Mouse (Mus musculus) hindbrain, embryonic 15.5 days (tissue): ENCODE results near the gene Atp13a1. TPM values are rescaled to one million over a fixed set of nuclear protein-coding genes. Genes with fewer than 3 reads are reported as not detected.

Experiments used
- ATAC-seq: fragments of 200-750 bp; cut with Nextera tagmentation; 2 replicates; pipeline ENCODE4 v1.8.0; 2017; ENCODE audit warnings: low read depth, moderate number of reproducible peaks, moderate TSS enrichment; ENCODE audit not compliant: low FRiP score
- H3K27ac ChIP-seq: fragments of 300-500 bp; sonication (generic); replicated peaks from 2 replicates; pipeline ENCODE4 v1.5.1; 2015; ENCODE audit warnings: mild to moderate bottlenecking, inconsistent platforms
- H3K27me3 ChIP-seq: fragments of 300-500 bp; sonication (generic); 2 replicates; pipeline ENCODE4 v1.6.1; 2015; ENCODE audit warnings: control low read depth, inconsistent platforms
- H3K36me3 ChIP-seq: fragments of 300-500 bp; sonication (generic); 2 replicates; pipeline ENCODE4 v1.6.1; 2015; ENCODE audit warnings: control low read depth, inconsistent platforms
- H3K4me1 ChIP-seq: fragments of 300-500 bp; sonication (generic); replicated peaks from 2 replicates; pipeline ENCODE4 v1.6.1; 2015; ENCODE audit warnings: control low read depth, inconsistent platforms
- H3K4me2 ChIP-seq: fragments of 300-500 bp; sonication (generic); 2 replicates; pipeline ENCODE4 v1.6.1; 2015; ENCODE audit warnings: moderate library complexity, mild to moderate bottlenecking, inconsistent platforms
- H3K4me3 ChIP-seq: fragments of 300-500 bp; sonication (generic); 2 replicates; pipeline ENCODE4 v1.5.1; 2015; ENCODE audit warnings: mild to moderate bottlenecking, inconsistent platforms
- H3K9ac ChIP-seq: fragments of 300-500 bp; sonication (generic); 2 replicates; pipeline ENCODE4 v1.6.1; 2015; ENCODE audit warnings: inconsistent platforms
- H3K9me3 ChIP-seq: fragments of 300-500 bp; sonication (generic); 2 replicates; pipeline ENCODE4 v1.6.1; 2016; ENCODE audit warnings: control low read depth, inconsistent platforms
- WGBS: fragments of 180-500 bp; shearing (Covaris S2); methylation state at CpG from one replicate; pipeline ENCODE4 v1.1.7; 2015; 5-methylcytosine and 5-hydroxymethylcytosine counted together
- polyA plus RNA-seq: library from polyadenylated mRNA; unstranded; fragments of >200 nt; fragmentation: Nextera tagmentation; extraction: Ambion mirVana; gene quantifications from 2 replicates; pipeline ENCODE4 v1.2.1, GENCODE M21; 2015

The Atp13a1 gene
- polyA plus RNA-seq, 1 experiment from 2014 or later: 54.6 TPM

DNA sequence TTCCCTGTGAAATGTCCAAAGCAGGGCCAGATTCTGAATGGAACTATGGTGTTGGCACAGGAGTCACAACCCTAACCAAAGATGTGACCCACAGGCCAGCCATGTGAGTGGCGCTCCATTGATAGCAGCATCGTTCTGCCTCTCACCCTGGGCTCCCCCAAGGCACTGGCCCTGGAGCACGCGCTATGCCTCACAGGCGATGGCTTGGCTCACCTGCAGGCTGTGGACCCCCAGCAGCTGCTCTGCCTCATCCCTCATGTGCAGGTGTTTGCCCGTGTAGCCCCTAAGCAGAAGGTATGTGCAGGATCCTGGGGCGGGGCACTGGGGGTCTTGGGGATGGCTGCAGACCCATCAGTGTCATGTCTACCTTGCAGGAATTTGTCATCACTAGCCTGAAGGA lies 12.4 kb downstream of the Atp13a1 start:
- Histone ChIP-seq H3K9ac (no peak overlapping the region), H3K27ac (no peak overlapping the region), H3K36me3 (peaks cover 93% of the 10 kb centered on the region), H3K4me3 (no peak overlapping the region), H3K27me3 (no peaks in the 10 kb centered on the region), H3K4me2 (no peak overlapping the region), H3K9me3 (no peaks in the 10 kb centered on the region), H3K4me1 (peaks cover 3% of the 10 kb centered on the region)
- no peak for ATAC-seq
- 97% methylated on average over 7 of the region's 7 CpGs for WGBS

- peaks cover 81% of the 10 kb centered on the region for H3K36me3 ChIP-seq
- 90% methylated on average over 6 of the region's 6 CpGs for WGBS
These were observed 13.6 kb downstream of the Atp13a1 start for GRCm38 (mm10) chr8:69804537-69804936.

DNA sequence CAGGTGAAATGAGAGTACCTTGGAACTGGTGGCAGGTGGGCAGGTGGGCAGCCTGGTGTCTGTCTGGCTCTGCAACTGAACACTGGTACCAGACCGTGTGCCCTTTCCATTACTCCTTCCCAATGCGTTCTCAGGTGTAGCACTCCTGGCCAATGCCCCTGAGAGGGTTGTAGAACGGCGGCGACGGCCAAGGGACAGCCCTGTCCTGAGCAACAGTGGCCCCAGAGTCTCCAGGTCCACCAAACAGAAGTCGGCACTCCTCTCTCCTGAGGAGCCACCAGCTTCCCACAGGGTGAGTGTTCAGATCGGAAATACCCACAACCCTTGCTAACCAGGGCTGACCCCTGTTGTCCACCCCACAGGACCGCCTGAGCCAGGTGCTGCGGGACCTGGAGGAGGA lies 14.1 kb downstream of the Atp13a1 start:
- no peak overlapping the region for H3K9ac ChIP-seq
- peaks cover 14% of the 10 kb centered on the region for H3K4me1 ChIP-seq
- H3K4me3 ChIP-seq: no peak overlapping the region
- H3K27me3 ChIP-seq: no peaks in the 10 kb centered on the region
- no peaks in the 10 kb centered on the region for H3K9me3 ChIP-seq
- no peak overlapping the region for H3K4me2 ChIP-seq
- no peak overlapping the region for H3K27ac ChIP-seq
- H3K36me3 ChIP-seq: peaks cover 76% of the 10 kb centered on the region
- ATAC-seq: no peak
- WGBS: 93% methylated on average over 10 of the region's 10 CpGs

More at GRCm38 (mm10) chr8:69804537-69804936, 13.6 kb downstream of the Atp13a1 start:
- peaks cover 8% of the 10 kb centered on the region for H3K4me1 ChIP-seq
- H3K4me2 ChIP-seq: no peak overlapping the region
- no peak overlapping the region for H3K9ac ChIP-seq
- H3K27ac ChIP-seq: no peak overlapping the region
- no peaks in the 10 kb centered on the region for H3K9me3 ChIP-seq
- no peak overlapping the region for H3K4me3 ChIP-seq
- no peaks in the 10 kb centered on the region for H3K27me3 ChIP-seq
- ATAC-seq: no peak

DNA sequence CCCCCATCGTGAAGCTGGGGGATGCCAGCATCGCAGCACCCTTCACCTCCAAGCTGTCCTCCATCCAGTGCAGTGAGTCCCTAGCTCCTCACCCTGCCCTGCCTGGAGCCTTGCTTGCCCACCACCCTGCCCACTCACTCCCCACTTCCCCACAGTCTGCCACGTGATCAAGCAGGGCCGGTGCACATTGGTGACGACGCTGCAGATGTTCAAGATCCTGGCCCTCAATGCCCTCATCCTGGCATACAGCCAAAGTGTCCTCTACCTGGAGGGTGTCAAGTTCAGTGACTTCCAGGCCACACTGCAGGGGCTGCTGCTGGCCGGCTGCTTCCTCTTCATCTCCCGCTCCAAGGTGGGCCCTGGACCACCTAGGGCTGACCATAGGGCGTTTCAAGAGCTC lies 14.5 kb downstream of the Atp13a1 start:
- Histone ChIP-seq H3K9me3 (no peaks in the 10 kb centered on the region), H3K4me1 (peaks cover 16% of the 10 kb centered on the region), H3K4me3 (no peak overlapping the region), H3K27ac (no peak overlapping the region), H3K4me2 (no peak overlapping the region), H3K36me3 (peaks cover 72% of the 10 kb centered on the region), H3K27me3 (no peaks in the 10 kb centered on the region), H3K9ac (no peak overlapping the region)
- no peak for ATAC-seq
- WGBS: 95% methylated on average over 9 of the region's 9 CpGs

DNA sequence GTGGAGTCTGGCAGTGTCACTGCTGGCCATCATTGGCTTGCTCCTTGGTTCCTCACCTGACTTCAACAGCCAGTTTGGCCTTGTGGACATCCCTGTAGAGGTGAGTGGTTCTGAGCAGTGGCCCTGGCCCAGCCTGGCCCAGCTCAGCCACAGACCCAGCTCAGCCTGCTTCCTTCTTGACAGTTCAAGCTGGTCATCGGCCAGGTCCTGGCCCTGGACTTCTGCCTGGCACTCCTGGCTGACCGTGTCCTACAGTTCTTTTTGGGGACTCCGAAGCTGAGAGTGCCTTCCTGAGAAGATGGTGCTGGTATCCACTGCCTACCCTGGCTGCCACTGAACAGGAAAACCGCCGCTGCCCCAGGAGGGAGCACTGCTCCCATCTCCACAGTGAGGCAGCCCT lies 16.3 kb downstream of the Atp13a1 start:
- no peak for ATAC-seq
- Histone ChIP-seq H3K4me2 (no peak overlapping the region), H3K27me3 (no peaks in the 10 kb centered on the region), H3K4me3 (no peak overlapping the region), H3K27ac (no peak overlapping the region), H3K4me1 (peaks cover 16% of the 10 kb centered on the region), H3K36me3 (peaks cover 71% of the 10 kb centered on the region), H3K9me3 (no peaks in the 10 kb centered on the region), H3K9ac (no peak overlapping the region)
- WGBS: 98% methylated on average over 5 of the region's 5 CpGs

- Histone ChIP-seq H3K27ac (peak within 1 kb of the TSS; percentile 70), H3K9ac (peak within 1 kb of the TSS; percentile 74), H3K36me3 (peaks cover 64% of the 10 kb centered on the region), H3K4me1 (peaks cover 16% of the 10 kb centered on the region), H3K27me3 (no peaks in the 10 kb centered on the region), H3K9me3 (no peaks in the 10 kb centered on the region), H3K4me3 (peak within 1 kb of the TSS; percentile 55), H3K4me2 (peak within 1 kb of the TSS; percentile 74)
- peak; percentile 77 for ATAC-seq
- 7% methylated on average over 26 of the region's 28 CpGs for WGBS
These were observed 17.3 kb downstream of the Atp13a1 start, which contains the start of gene Gmip for GRCm38 (mm10) chr8:69808094-69808863. TSS of gene Gmip (plus strand) at chr8:69808679.

- H3K36me3 ChIP-seq: peaks cover 63% of the 10 kb centered on the region
- H3K4me1 ChIP-seq: peaks cover 16% of the 10 kb centered on the region
- H3K4me2 ChIP-seq: peak overlapping the region; percentile 74
- 2% methylated on average over 23 of the region's 23 CpGs for WGBS
- peak; percentile 71 for ATAC-seq
- no peaks in the 10 kb centered on the region for H3K27me3 ChIP-seq
- H3K9me3 ChIP-seq: no peaks in the 10 kb centered on the region
- peak overlapping the region; percentile 74 for H3K9ac ChIP-seq
- peak overlapping the region; percentile 55 for H3K4me3 ChIP-seq
- H3K27ac ChIP-seq: peak overlapping the region; percentile 70
These were observed 18.0 kb downstream of the Atp13a1 start for GRCm38 (mm10) chr8:69808864-69809403.

GRCm38 (mm10) chr8:69809820-69810219 lies 18.9 kb downstream of the Atp13a1 start:
- H3K9ac ChIP-seq: no peak overlapping the region; the same call in 1 of the 2 replicates
- 59% methylated on average over 3 of the region's 3 CpGs for whole genome bisulfite sequencing
- H3K4me1 ChIP-seq: peaks cover 16% of the 10 kb centered on the region
- H3K36me3 ChIP-seq: peaks cover 65% of the 10 kb centered on the region
- 0 out of 2 replicates have a peak overlapping the region, but pooled peaks have one; percentile 30 for H3K27ac ChIP-seq
- H3K4me3 ChIP-seq: peak overlapping the region; percentile 55
- H3K9me3 ChIP-seq: no peaks in the 10 kb centered on the region
- H3K4me2 ChIP-seq: peak overlapping the region; percentile 74
- no peaks in the 10 kb centered on the region for H3K27me3 ChIP-seq
- no peak for ATAC-seq

- H3K4me2 ChIP-seq: no peak overlapping the region
- H3K4me1 ChIP-seq: peaks cover 4% of the 10 kb centered on the region
- H3K9ac ChIP-seq: no peak overlapping the region
- no peaks in the 10 kb centered on the region for H3K27me3 ChIP-seq
- H3K4me3 ChIP-seq: no peak overlapping the region
- no peak overlapping the region for H3K27ac ChIP-seq
- WGBS: 90% methylated on average over 2 of the region's 2 CpGs
- ATAC-seq: no peak
- H3K9me3 ChIP-seq: no peaks in the 10 kb centered on the region
- peaks cover 66% of the 10 kb centered on the region for H3K36me3 ChIP-seq
These were observed 23.9 kb downstream of the Atp13a1 start for GRCm38 (mm10) chr8:69814881-69815280.

DNA sequence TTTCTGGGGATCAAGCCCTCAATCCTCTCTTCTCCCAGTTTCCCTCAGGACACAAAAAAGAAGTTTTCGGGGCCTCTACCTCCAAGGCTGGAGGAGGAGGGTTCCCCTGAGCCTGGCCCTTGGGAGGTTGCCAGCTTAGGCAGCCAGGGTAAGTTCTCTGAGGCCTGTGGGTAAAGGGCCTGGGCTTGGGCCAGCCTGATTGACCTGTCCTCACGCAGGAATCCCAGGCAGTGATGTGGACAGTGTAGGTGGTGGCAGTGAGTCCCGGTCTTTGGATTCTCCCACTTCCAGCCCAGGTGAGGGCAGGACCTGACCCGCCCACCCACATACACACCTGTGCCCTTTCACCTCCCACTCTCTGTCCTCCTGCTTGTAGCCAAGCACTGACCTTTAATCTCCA lies 24.4 kb downstream of the Atp13a1 start:
- Histone ChIP-seq H3K9me3 (no peaks in the 10 kb centered on the region), H3K9ac (no peak overlapping the region), H3K36me3 (peaks cover 66% of the 10 kb centered on the region), H3K27ac (no peak overlapping the region), H3K4me2 (no peak overlapping the region), H3K4me3 (no peak overlapping the region), H3K4me1 (no peaks in the 10 kb centered on the region), H3K27me3 (no peaks in the 10 kb centered on the region)
- 95% methylated on average over 4 of the region's 4 CpGs for WGBS
- ATAC-seq: no peak

GRCm38 (mm10) chr8:69820466-69820865 lies 29.5 kb downstream of the Atp13a1 start:
- Histone ChIP-seq H3K9me3 (no peaks in the 10 kb centered on the region), H3K9ac (no peak overlapping the region), H3K36me3 (peaks cover 31% of the 10 kb centered on the region), H3K27ac (no peak overlapping the region), H3K4me1 (peaks cover 28% of the 10 kb centered on the region), H3K27me3 (no peaks in the 10 kb centered on the region), H3K4me3 (no peak overlapping the region), H3K4me2 (no peak overlapping the region)
- no peak for ATAC-seq
- WGBS: 76% methylated on average over 9 of the region's 9 CpGs

GRCm38 (mm10) chr8:69821971-69822385 lies 31.0 kb downstream of the Atp13a1 start:
- Histone ChIP-seq H3K9me3 (no peaks in the 10 kb centered on the region), H3K36me3 (peaks cover 25% of the 10 kb centered on the region), H3K9ac (peak overlapping the region; percentile 54), H3K4me1 (peaks cover 33% of the 10 kb centered on the region), H3K27ac (peak overlapping the region; percentile 82), H3K27me3 (no peaks in the 10 kb centered on the region), H3K4me2 (peak overlapping the region; percentile 64), H3K4me3 (peak overlapping the region; percentile 48)
- under 1% methylated on average over 15 of the region's 22 CpGs for WGBS
- ATAC-seq: peak; percentile 71
